Mouse (Mus musculus) left cerebral cortex, adult 18-20 months (tissue): ENCODE measurements around the gene Usp39. TPM values are rescaled to one million over a fixed set of nuclear protein-coding genes. Genes with fewer than 3 reads are reported as not detected.

Source experiments
- DNase-seq, 2 experiments: peaks; one replicate each; pipeline ENCODE4 v3.0.0; 2021 to 2022; ENCODE audit warnings: low spot score in 2 of 2, mixed read lengths in 1 of 2
- total RNA-seq, 2 experiments: library from RNA; stranded (reverse); gene quantifications; 2 replicates each; pipeline ENCODE4 v1.2.3; 2021

Gene Usp39
- total RNA-seq, 2 experiments from 2014 or later: 32.6 to 33.6 TPM

DNA sequence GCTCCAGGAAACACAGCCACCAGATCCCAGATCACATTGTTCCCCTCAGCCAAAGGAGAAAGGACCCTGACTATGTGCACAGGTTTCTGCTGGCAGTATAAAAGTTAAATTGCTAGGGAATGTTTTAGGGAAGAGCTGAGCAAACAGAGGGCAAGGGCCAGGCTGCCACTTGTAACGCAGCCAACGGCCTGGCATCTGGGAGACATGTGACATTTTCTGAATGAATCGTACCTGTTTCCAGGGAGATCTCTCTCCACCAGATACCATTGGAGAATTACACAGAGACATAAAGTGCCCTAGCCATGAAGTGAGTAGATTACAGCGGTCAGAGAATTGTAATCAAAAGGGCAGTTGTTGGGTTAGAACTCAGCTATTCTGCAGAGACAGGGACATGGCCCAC, 28.2 kb upstream of the Usp39 start:
- DNase-seq: no peak

DNA sequence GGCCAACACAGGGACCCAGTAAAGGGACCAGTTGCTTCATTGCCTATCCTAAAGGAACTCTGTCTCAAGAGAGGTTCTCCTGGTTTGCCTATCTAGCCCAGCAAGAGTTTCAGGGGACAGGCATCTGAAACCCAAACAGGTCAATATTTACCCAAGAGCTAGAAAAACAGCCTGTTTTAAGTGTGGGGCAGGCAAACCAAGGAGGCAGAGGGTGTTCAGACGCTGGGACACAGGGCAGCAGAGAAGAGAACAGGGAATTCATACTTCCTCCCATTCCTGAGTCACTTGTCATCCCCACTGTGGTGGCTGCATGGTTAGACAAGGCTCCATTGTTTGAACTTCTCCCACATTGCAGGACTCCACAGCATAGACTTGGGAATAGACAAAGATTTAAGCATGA, 26.6 kb upstream of the Usp39 start:
- no peak for DNase-seq

DNA sequence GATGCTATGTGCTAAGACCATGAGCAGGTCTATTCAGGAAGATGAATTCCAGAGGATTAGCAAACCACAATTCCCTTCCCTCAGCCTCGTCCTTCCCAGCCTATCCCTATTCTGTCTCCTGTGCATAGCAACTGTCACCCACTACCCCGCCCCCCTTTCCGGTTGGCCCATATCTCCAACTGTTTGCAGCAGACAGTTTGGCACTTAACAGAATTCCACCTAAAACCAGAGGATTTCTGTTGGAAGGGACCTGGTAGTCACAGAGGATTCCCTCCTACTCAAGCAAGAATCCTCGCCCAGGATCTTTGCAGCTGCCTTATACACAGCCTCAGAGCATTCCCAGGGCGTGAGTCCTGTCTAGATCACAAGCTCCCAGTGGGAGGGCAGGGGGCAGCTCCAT, 26.2 kb upstream of the Usp39 start:
- peak; percentile 54 to 59 for DNase-seq

DNA sequence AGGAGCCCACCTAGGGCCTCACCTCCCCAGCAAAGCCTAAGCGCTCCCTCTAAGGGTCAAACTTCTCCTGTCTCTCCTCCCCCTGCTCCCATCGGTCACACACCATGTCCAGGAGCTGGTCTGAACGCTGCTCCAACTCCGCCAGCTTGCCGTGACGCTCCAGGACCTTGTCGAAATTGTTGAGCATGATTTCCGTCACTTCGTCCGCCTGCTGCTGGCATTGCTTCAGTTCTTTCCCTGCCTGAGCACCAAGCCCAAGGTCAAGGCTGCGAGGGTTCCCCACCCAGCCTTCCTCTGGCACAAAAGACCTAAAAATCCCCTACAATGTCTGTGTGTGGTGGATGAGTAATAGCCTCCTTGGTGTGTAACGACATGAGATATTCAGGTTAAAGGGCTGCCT, 25.1 kb upstream of the Usp39 start:
- DNase-seq: no peak

DNA sequence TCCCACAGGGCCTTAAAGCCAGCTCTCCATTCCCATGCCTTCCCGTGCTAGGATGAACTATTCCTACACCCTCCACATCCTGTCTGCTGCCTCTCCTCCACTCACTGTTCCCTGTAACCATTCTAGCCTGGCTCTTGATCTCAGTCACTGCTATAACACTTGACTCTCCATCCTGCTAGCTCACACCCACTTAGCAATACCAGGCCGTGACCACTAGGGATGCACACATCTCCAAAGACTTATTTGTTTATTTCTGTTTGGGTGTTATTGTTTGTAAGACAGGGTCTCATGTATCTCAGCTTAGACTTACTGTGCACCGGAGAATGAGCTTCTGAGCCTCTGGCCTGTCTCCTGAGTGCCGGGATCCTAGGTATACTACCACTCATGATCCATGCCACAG, 24.6 kb upstream of the Usp39 start:
- no peak for DNase-seq

DNA sequence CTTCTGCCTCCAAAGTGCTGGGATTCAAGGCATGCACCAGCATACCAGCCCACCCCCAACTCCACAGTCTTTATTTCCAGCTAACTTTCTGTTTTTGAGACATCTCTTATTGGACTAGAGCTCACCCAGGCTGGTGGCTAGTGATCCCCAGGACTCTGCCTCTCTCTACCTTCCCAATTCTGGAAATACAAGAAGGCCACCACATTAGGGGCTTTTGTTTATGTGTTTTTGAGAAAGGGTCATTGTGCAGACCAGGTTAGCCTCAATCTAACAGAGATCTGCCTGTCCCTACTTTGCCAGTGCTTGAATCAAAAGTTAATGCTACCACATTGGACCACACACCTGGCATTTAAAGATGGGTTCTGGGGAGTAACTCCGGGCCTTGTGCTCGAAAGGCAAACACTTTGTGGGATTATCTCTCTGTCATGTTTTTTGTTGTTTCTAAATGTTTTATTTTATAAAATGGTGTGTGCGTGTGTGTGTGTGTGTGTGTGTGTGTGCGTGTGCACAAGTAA, 22.5 kb upstream of the Usp39 start:
- no peak for DNase-seq

DNA sequence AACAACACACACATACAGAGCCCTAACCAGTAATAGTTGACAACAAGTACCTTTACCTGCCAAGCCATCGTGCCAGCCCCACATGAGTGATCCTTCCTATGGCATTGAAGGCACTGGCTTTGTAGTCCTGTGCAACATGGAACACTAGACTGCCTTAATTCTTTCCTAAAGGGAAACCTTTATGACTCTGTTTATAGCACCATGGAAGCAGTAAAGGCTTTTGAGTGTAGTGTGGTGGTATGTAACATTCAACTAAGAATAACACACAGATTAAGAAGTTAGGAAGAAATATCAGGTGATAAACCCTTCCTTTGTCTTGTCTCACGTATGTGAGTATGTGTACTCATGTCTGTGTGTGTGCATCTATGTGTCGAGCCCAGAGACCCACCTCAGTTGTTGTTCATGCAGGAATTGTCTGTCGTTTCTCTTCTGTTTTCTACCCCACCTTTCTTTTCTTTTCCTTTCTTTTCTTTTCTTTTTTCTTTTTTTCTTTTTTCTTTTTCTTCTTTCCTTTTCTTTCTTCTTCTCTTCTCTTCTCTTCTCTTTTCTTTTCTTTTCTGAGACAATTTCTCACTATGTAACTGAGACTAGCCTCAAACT, 22.0 kb upstream of the Usp39 start, which contains the start of gene Rnf181:
Rnf181 (minus strand) TSS at position 113 of the 600 bp plus-strand sequence.
- DNase-seq: no peak

DNA sequence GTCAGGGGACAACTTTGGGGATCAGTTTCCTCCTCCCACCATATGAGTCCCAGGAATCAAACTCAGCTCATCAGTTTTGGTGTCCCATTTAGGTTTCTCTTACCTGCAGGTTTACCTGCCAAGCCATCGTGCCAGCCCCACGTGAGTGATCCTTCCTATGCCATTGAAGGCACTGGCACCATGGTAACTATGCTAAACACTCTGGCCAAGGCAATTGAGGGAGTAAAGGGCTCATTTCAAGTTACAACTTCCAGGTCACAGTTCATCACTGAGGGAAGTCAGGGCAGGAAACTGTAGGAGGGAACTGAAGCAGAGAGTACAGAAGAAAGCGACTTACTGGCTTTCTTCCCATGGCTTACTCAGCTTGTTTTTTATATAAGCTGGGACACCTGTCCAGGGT, 21.3 kb upstream of the Usp39 start:
- DNase-seq: no peak

DNA sequence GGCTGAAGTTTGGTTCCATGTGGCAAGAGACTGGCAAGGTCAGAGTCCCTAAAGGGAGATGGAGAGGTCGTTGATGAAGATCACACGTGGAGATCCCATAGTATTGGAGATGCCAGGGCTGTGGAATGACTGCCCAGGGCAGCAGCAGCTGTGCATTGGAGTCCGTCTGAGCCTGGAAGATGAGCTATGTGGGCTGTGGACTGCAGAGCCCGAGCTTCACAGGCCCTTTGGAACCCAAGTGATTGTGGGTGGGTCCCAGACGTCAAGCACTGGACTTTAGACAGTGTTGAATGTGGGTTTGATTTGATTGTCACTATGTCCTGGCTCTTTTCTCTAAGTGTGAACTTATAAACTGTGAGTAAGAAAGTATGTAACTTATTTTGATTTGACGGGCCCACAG, 20.0 kb upstream of the Usp39 start:
- DNase-seq: no peak

DNA sequence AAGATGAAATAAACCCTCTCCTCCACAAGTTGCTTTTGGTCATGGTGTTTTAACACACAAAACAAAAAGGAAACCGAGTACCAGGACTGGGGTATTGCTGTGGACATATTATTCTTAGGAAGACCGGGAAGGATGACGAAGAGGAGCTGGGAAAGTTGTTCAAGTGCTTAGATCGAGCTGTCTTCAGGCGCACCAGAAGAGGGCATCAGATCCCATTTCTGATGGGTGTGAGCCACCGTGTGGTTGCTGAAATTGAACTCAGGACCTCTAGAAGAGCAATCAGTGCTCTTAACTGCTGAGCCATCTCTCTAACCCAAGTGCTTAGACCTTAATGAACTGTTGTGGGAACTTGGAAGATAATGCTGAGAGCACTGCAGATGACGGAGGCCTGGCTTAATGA, 19.0 kb upstream of the Usp39 start:
- DNase-seq: no peak

DNA sequence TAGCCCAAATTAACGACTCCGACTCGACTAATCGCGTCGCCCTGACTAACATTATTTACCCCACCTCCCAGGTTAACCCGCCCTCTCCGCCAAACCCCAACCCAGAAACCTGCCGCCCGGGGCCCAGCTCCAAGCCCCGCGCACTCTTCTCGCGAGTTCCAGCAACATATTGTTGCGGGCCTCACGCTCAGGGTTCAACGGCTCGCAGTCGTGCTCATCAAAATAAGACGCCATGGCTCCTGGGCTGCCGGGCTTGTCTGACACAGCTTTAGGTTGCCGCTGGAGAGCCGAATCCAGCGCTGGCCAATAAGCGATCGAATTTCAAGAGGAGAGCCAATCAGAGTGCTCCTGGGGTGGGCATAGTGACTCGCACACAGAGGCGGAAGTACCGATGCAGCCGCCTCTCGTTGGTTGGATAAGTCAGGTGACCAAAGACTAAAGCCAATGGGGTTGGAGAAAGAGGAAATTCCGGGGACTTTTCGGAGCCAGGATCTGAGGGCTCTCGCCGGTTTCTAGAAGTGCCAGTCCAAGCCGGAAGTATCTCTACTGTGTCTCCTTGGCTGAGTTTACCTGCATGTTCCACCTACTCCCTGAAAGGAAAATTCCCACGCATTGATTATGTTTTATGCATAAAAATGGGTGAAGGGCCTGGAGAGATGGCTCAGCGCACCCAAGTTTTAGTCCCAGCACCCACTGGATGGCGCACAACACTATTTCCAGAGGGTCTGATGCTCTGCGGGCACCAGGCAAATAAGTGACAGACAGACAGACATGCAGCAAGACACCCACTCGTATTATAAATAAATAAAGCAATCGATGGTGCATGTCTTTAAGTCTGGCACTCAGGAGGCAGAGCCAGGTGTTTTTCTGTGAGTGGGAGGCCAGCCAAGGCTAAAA, 17.4 kb upstream of the Usp39 start:
- peak; percentile 94 for DNase-seq

DNA sequence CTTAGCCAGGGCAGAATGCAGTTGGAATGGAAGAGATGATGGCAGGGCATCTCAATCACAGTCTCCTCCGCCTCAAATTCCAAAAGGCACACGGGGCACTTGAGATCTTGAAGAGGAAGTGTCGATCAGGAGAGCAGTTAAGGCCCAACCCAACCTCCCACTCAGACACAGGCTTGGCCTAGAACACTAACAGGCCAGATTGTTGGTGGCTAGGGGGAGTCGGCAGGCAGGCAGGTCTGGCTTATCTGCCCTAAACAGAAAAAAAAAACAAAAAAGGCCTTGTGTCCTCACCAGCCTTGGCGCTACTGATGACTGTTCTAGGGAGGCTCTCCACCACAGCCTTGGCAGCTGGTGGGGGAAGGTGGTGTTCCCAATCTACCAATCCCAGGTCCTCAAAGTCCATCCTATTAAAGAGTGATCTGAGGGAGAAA, 16.2 kb upstream of the Usp39 start:
- no peak for DNase-seq

DNA sequence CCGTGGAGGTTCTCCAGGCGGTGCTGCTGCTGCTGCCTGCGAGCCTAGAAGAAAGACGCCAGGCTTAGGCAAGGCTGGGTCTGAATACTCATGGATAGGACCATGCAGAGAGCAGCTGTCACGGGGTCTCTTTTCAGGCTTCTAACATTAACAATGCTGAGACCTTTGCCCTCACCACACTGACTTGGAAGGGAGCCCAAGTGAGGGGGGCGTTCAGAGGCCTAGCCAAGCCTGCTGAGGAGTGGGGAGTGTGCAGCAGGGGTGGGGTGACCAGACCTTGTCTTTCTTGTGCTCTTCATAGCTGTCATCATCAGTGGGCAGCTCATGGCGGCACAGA, 15.6 kb upstream of the Usp39 start:
- DNase-seq: no peak

DNA sequence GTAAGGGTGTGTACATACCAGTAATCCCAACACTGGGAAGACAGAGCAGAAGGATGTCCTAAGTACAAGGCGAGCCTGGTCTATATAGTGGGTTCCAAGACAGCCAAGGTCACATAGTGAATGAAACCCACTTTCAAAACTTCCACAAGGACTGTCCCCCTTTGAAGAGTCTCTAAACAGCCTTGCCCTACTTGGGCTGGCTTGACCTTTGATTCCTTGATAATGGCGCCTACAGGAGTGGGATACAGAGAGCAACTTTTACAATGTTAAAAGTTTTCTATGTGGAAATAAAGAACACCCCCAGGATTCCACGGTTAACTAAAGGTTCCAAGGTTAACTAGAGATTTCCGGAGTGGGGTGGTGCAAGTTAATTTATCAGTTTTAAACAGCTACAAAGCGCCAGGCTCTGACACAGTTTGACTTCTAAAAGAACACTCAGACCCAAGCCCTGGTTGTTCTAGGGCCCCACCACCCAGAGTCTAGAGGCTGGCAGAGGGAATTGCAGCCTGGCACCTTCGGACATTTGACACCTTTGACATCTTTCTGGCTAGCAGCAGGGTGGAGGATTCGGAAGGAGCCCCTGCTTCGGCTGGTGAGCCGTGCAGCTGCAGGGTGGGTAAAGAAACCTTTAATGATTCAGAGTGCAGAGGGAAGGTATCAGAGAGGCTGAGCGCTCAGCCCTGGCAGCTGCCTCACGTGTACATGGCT, 15.1 kb upstream of the Usp39 start:
- DNase-seq: no peak

DNA sequence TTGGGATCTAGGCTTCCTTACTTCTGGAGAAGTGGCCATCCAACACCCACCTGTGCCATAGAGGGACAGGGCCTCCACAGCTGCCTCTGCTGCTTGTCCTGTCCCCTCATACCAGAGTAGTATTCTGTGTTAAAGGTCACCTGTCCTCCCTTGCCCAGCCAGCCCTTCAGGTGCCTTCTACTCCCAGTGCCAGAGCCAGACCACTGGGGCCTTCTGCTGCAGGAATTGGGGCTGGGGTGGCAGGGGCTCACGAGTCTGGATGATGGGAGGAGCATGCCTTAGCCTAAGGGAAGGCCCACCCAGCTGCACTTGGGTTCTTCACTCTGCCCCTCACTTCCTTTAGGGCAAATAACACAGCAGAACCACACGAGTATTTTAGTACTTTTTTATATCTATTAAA, 14.4 kb upstream of the Usp39 start:
- DNase-seq: no peak

DNA sequence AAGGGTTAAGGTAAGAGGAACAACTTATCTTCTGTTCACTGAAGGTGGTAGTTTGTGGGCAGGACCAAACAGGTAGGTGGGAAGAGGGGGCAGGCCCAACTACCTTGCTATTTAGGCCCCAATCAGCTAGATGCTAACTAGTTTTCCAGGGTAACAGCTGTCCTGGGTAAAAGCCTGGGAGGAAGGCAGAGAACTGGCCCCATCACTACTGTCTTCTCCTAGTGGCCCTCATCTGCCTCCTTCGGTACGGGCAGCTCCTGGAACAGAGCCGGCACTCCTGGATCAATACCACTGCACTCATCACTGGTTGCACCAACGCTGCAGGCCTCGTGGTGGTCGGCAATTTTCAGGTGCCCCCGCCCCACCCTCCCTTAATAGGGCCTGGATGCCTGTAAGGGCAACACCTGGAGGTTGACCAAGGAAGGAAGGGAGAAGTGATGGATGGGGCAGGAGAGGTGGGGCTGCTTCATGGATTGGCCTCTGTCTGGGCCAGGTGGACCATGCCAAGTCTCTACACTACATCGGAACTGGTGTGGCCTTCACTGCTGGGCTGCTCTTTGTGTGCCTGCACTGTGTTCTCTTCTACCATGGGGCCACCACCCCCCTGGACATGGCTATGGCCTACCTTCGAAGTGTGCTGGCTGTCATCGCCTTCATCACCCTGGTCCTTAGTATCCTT, 13.2 kb upstream of the Usp39 start:
- no peak for DNase-seq

DNA sequence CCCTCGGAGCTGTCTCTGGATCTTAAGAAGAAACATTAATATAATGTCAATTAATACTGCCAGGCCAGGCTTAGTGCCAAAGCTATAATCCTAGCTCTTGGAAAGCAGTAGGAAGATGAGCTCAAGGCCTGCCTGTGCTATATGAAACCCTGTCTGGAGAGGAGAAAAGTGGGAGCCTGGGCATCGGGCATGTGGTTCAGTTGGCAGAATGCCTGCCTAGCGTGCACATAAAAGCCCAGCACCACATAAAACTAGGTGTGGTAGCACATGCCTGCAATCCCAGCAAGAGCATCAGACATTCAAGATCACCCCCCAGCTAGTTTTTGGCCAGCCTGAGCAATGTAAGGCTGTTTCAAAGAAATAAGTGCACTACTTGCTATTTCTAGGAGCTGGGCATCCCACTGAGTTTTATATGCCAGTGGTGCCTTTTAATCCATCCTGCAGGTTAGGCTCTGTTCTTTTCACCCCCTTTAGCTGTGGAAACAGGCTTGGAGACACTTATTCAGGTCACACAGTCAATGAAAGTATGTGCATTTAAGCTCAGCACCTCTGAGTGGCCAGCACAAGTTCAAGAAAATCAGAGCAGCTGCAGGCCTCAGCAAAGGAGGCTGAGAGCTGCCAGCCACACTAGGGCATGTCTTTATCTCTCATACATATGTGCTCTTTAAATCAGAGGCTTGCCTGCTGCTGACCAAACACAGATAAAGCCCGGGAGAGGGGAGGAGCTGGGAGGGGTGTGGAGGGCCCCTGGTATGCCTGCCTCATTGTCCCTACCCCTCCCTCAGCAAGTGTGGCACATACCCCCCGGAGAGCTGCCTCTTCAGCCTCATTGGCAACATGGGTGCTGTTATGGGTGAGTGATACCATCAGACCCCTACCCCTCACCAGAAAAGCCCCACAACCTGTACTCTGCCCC, 12.4 kb upstream of the Usp39 start:
- DNase-seq: no peak

DNA sequence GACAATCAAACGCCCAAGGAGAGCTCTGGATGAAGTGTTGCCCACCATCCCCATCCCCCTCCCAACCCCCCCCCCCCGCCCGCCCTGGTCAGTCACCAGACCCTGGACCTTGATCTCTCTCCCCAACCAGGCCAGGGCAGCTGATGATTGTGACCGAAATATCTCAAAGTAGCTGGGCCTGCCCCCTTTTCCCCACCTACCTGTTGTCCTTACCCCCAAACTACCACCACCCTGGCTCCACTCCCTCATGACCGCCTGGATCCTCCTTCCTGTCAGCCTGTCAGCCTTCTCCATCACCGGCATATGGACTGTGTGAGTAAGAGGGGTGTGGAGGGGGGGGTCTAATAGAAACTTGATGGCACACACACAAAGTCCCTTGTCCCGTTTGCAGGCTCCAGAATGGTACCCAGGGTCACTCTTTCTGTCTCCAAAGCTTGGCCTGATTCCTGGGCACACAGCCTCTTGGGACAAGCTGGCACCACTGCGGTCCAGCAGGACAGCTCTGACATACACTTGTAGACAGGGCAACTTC, 11.1 kb upstream of the Usp39 start:
- no peak for DNase-seq

DNA sequence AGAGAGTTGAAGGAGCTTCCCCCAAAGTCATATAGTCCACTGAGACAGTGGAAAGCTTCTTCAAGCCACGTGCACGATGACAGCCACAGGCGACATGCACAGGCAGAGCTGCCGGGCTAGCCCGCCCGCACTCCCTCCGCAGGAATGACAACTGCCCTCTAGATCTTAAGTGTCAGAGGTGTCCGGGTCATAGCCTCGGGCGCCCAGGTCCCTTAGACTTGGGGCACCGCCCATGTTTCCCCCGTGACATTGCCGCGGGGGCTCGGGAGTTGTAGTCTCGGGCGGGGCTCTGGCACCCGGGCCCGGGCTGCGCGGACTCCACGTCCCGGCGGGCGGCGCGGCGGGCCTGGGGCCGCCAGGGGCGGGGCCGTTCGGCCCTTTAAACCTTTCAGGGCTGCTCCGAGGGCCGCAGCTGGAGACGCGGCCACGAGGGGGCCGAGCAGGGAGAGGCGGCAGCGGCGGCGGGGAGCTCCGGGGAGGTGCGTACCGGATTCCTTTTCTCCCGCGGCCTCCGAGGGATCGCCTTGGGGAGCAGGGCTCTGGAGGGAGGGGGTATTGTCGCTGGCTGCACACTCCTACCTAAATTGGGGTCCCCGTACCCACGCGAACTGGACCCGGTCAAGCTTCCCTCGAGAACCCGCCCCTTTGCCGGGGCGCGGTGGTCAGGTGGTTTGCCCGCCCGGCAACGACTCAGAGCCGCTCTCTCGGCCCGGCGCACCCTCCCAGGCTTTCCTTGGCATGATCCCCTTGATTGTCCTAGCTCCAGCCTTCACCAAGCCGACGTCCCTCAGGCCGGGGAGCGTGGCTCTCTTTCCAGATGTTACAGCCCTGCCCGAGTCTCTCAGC, 10.3 kb upstream of the Usp39 start, which contains the start of gene Tmem150a:
Tmem150a (plus strand) TSS at position 382 of the 846 bp plus-strand sequence.
- peak; percentile 57 to 72 for DNase-seq
